Mouse (Mus musculus): ENCODE results near the gene Ahnak.

GRCm38 (mm10) chr19:8991871-8992735 lies 3.0 kb downstream of the Ahnak start:
- no peak for TF ChIP-seq CTCF (IDR thresholded peaks at IDR 0.05; ENCODE audit: extremely low read depth, insufficient read length, insufficient replicate concordance, low read depth, low read length)
- no peak for TF ChIP-seq POLR2A (IDR thresholded peaks at IDR 0.05; ENCODE audit: low read depth, low read length)
